Mouse (Mus musculus) embryonic facial prominence, embryonic 14.5 days (tissue): ENCODE measurements at regions not wholly inside any gene's neighbourhood (a gene's known extent, or its start where the extent isn't known, plus 50 kb on each side); places are given as distances from the start of the nearest gene placed in this dataset.

Experiments used
- ATAC-seq: fragments of 200-750 bp; cut with Nextera tagmentation; 2 replicates; pipeline ENCODE4 v1.8.0; 2017; ENCODE audit warnings: low read depth, moderate number of reproducible peaks, moderate TSS enrichment
- DNase-seq: peaks from one replicate; pipeline ENCODE4 v3.0.0-alpha.2; 2015; ENCODE audit warnings: low spot score
- H3K27ac ChIP-seq: fragments of 300-500 bp; sonication (generic); replicated peaks from 2 replicates; pipeline ENCODE4 v1.5.1; 2014; ENCODE audit warnings: low read depth, mild to moderate bottlenecking, low read length, moderate library complexity
- H3K27me3 ChIP-seq: fragments of 300-500 bp; sonication (generic); replicated peaks from 2 replicates; pipeline ENCODE4 v1.6.1; 2014; ENCODE audit warnings: low read length; ENCODE audit not compliant: control insufficient read depth, insufficient read depth
- H3K36me3 ChIP-seq: fragments of 300-500 bp; sonication (generic); 2 replicates; pipeline ENCODE4 v1.6.1; 2014; ENCODE audit warnings: low read length, mixed read lengths; ENCODE audit not compliant: control insufficient read depth, insufficient read depth
- H3K4me1 ChIP-seq: fragments of 300-500 bp; sonication (generic); 2 replicates; pipeline ENCODE4 v1.6.1; 2014; ENCODE audit warnings: antibody characterized with exemption, low read length; ENCODE audit not compliant: control insufficient read depth, insufficient read depth
- H3K4me2 ChIP-seq: fragments of 300-500 bp; sonication (generic); 2 replicates; pipeline ENCODE4 v1.6.1; 2014; ENCODE audit warnings: low read depth, mild to moderate bottlenecking, low read length, moderate library complexity, mixed read lengths
- H3K4me3 ChIP-seq: fragments of 300-500 bp; sonication (generic); 2 replicates; pipeline ENCODE4 v1.5.1; 2014; ENCODE audit warnings: low read depth, mild to moderate bottlenecking, low read length
- H3K9ac ChIP-seq: fragments of 300-500 bp; sonication (generic); 2 replicates; pipeline ENCODE4 v1.6.1; 2014; ENCODE audit warnings: low read depth, mild to moderate bottlenecking, low read length, moderate library complexity, mixed read lengths
- H3K9me3 ChIP-seq: fragments of 300-500 bp; sonication (generic); 2 replicates; pipeline ENCODE4 v1.6.1; 2016; ENCODE audit warnings: low read length; ENCODE audit not compliant: control insufficient read depth
- WGBS: fragments of 180-500 bp; shearing (Covaris S2); extraction: QIAGEN DNeasy Blood & Tissue Kit; methylation state at CpG from one replicate; pipeline ENCODE4 v1.1.7; 2014; 5-methylcytosine and 5-hydroxymethylcytosine counted together

GRCm38 (mm10) chr1:57214266-57214665 is 163.2 kb upstream of the 1700066M21Rik start:
- no peaks in the 10 kb centered on the region for H3K9me3 ChIP-seq
- no peaks in the 10 kb centered on the region for H3K36me3 ChIP-seq
- no peak overlapping the region; the same call in 1 of the 2 replicates for H3K27ac ChIP-seq
- no peak overlapping the region for H3K4me3 ChIP-seq
- H3K4me2 ChIP-seq, result no peak overlapping the region
- WGBS, result 41% methylated on average over 2 of the region's 2 CpGs
- peak; percentile 24 for DNase-seq
- H3K9ac ChIP-seq, result no peak overlapping the region
- H3K27me3 ChIP-seq, result 0 out of 2 replicates have a peak, but pooled peaks cover 2% of the 10 kb centered on the region
- ATAC-seq, result peak; percentile 50; the same call in 1 of the 2 replicates
- peaks cover 11% of the 10 kb centered on the region for H3K4me1 ChIP-seq

- Histone ChIP-seq H3K27ac (no peak overlapping the region), H3K4me2 (no peak overlapping the region), H3K27me3 (no peaks in the 10 kb centered on the region), H3K9ac (no peak overlapping the region), H3K4me1 (peaks cover 11% of the 10 kb centered on the region), H3K36me3 (no peaks in the 10 kb centered on the region), H3K9me3 (no peaks in the 10 kb centered on the region), H3K4me3 (no peak overlapping the region)
- ATAC-seq (no peak), DNase-seq (no peak)
- WGBS, result 69% methylated on average over 8 of the region's 8 CpGs
Measured at GRCm38 (mm10) chr1:57217656-57218055, 159.8 kb upstream of the 1700066M21Rik start.

GRCm38 (mm10) chr1:57218127-57218526 is 159.3 kb upstream of the 1700066M21Rik start:
- no peak overlapping the region for H3K4me2 ChIP-seq
- DNase-seq (no peak), ATAC-seq (no peak)
- peaks cover 11% of the 10 kb centered on the region for H3K4me1 ChIP-seq
- H3K27ac ChIP-seq, result no peak overlapping the region
- H3K4me3 ChIP-seq, result no peak overlapping the region
- no peak overlapping the region for H3K9ac ChIP-seq
- WGBS, result 70% methylated on average over 2 of the region's 2 CpGs
- H3K9me3 ChIP-seq, result no peaks in the 10 kb centered on the region
- no peaks in the 10 kb centered on the region for H3K36me3 ChIP-seq
- H3K27me3 ChIP-seq, result no peaks in the 10 kb centered on the region

- 55% methylated on average over 3 of the region's 3 CpGs for WGBS
- ATAC-seq (no peak), DNase-seq (no peak)
- Histone ChIP-seq H3K9ac (no peak overlapping the region; the same call in 1 of the 2 replicates), H3K4me1 (peaks cover 9% of the 10 kb centered on the region), H3K4me2 (no peak overlapping the region), H3K4me3 (no peak overlapping the region), H3K9me3 (no peaks in the 10 kb centered on the region), H3K27me3 (no peaks in the 10 kb centered on the region), H3K36me3 (no peaks in the 10 kb centered on the region), H3K27ac (no peak overlapping the region)
Measured at GRCm38 (mm10) chr1:57218616-57219015, 158.8 kb upstream of the 1700066M21Rik start.

- H3K27me3 ChIP-seq, result no peaks in the 10 kb centered on the region
- 68% methylated on average over 10 of the region's 10 CpGs for WGBS
- H3K27ac ChIP-seq, result no peak overlapping the region
- DNase-seq, result peak; percentile 78
- no peak overlapping the region for H3K9ac ChIP-seq
- H3K4me1 ChIP-seq, result no peaks in the 10 kb centered on the region
- no peak overlapping the region for H3K4me3 ChIP-seq
- H3K4me2 ChIP-seq, result no peak overlapping the region
- H3K9me3 ChIP-seq, result no peaks in the 10 kb centered on the region
- no peak for ATAC-seq
- no peaks in the 10 kb centered on the region for H3K36me3 ChIP-seq
Measured at GRCm38 (mm10) chr1:57224425-57225104, 152.9 kb upstream of the 1700066M21Rik start.

- Histone ChIP-seq H3K27ac (no peak overlapping the region), H3K9ac (no peak overlapping the region), H3K4me3 (no peak overlapping the region), H3K36me3 (no peaks in the 10 kb centered on the region), H3K27me3 (no peaks in the 10 kb centered on the region), H3K9me3 (no peaks in the 10 kb centered on the region), H3K4me2 (no peak overlapping the region), H3K4me1 (no peaks in the 10 kb centered on the region)
- no peak for DNase-seq
- no peak for ATAC-seq
- 77% methylated on average over 6 of the region's 6 CpGs for WGBS
Measured at GRCm38 (mm10) chr1:57243607-57244408, 133.6 kb upstream of the 1700066M21Rik start.

GRCm38 (mm10) chr1:57259626-57260025 is 117.8 kb upstream of the 1700066M21Rik start:
- H3K36me3 ChIP-seq, result no peaks in the 10 kb centered on the region
- DNase-seq (no peak), ATAC-seq (no peak)
- no peak overlapping the region for H3K9ac ChIP-seq
- no peaks in the 10 kb centered on the region for H3K27me3 ChIP-seq
- no peaks in the 10 kb centered on the region for H3K4me1 ChIP-seq
- H3K27ac ChIP-seq, result no peak overlapping the region
- no peaks in the 10 kb centered on the region for H3K9me3 ChIP-seq
- WGBS, result 74% methylated on average over 7 of the region's 7 CpGs
- H3K4me2 ChIP-seq, result no peak overlapping the region
- no peak overlapping the region for H3K4me3 ChIP-seq

GRCm38 (mm10) chr1:57265012-57265760 is 112.2 kb upstream of the 1700066M21Rik start:
- H3K9me3 ChIP-seq, result no peaks in the 10 kb centered on the region
- 0 out of 2 replicates have a peak, but pooled peaks cover 3% of the 10 kb centered on the region for H3K27me3 ChIP-seq
- H3K27ac ChIP-seq, result no peak overlapping the region; the same call in 1 of the 2 replicates
- H3K4me1 ChIP-seq, result peaks cover 17% of the 10 kb centered on the region
- ATAC-seq (no peak), DNase-seq (no peak)
- no peak overlapping the region for H3K4me3 ChIP-seq
- H3K36me3 ChIP-seq, result no peaks in the 10 kb centered on the region
- WGBS, result 32% methylated on average over 12 of the region's 12 CpGs
- H3K9ac ChIP-seq, result no peak overlapping the region
- peak overlapping the region; percentile 29 for H3K4me2 ChIP-seq
